Mouse (Mus musculus) embryonic fibroblast, embryonic 13.5 days (primary cell): ENCODE measurements around the gene Pcsk4.

Source experiments
- CTCF ChIP-seq: IDR thresholded peaks from 2 replicates; pipeline ENCODE4 v1.5.1; 2011; ENCODE audit warnings: mild to moderate bottlenecking, control low read depth, low read length, moderate library complexity, borderline replicate concordance; ENCODE audit not compliant: insufficient read depth
- POLR2A ChIP-seq: IDR thresholded peaks from 2 replicates; pipeline ENCODE4 v1.6.1; 2011; ENCODE audit warnings: low read depth, mild to moderate bottlenecking, control low read depth, low read length, moderate library complexity

DNA sequence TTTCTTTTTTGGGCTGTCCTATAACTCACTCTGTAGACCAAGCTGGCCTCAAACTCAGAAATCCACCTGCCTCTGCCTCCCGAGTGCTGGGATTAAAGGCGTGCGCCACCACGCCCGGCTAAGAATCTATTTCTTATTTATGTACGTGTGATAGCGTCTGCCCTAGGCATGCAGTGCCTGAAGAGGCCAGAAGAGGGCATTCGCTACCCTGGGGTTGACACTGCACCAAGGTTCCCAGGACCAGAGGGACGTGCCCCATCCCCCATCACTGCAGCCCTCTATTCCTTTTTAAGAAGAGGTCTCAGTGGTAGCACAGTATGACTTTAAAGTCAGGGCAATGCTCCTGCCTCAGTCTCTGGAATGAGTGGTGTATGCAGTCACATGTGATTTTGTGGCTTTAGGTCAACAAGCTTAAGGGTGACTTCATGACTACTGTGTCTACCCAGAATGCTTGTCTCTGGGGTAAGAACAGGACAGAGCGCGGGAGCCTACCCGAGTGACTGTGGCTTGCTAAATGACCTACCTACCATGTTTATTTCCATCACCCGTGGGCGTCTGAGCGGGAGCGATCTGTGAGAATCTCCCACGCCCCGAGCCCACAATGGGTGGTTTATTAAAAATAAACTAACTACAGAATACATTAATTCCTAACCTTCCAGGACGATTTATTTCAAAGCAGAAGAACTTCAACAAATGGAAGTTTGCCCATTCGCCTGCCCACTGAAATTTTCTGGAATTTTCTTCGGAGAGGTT lies 40.9 kb upstream of the Pcsk4 start:
- TF ChIP-seq POLR2A (no peak), CTCF (0 out of 2 replicates have a peak, but pooled peaks have one; percentile 8)
